Mouse (Mus musculus) ES-Bruce4 (cell line): ENCODE measurements around the gene Slc25a12. TPM values are rescaled to one million over a fixed set of nuclear protein-coding genes. Genes with fewer than 3 reads are reported as not detected.

ENCODE experiments used
- H3K27ac ChIP-seq: 2 replicates; pipeline ENCODE4 v1.5.1; 2012; ENCODE audit warnings: low read length, inconsistent platforms; ENCODE audit not compliant: insufficient read depth
- H3K27me3 ChIP-seq: 2 replicates; pipeline ENCODE4 v1.6.1; 2012; ENCODE audit warnings: mild to moderate bottlenecking, low read length, inconsistent platforms; ENCODE audit not compliant: control insufficient read depth, poor library complexity, insufficient read depth, severe bottlenecking
- H3K36me3 ChIP-seq: 2 replicates; pipeline ENCODE4 v1.6.1; 2012; ENCODE audit warnings: inconsistent platforms, mild to moderate bottlenecking, low read length, moderate library complexity; ENCODE audit not compliant: control insufficient read depth, poor library complexity, insufficient read depth, severe bottlenecking
- H3K4me1 ChIP-seq: one replicate; pipeline ENCODE4 v1.8.1; 2011; ENCODE audit warnings: low read length; ENCODE audit not compliant: control insufficient read depth, insufficient read depth
- H3K4me3 ChIP-seq: 2 replicates; pipeline ENCODE4 v1.5.1; 2011; ENCODE audit warnings: low read depth, mild to moderate bottlenecking, low read length
- H3K9ac ChIP-seq: 2 replicates; pipeline ENCODE4 v1.6.1; 2012; ENCODE audit warnings: low read depth, mild to moderate bottlenecking, inconsistent platforms; ENCODE audit not compliant: poor library complexity, severe bottlenecking
- H3K9me3 ChIP-seq: replicated peaks from 2 replicates; pipeline ENCODE4 v1.6.1; 2012; ENCODE audit warnings: mild to moderate bottlenecking, low read length, inconsistent platforms; ENCODE audit not compliant: control insufficient read depth, poor library complexity, insufficient read depth, severe bottlenecking
- CTCF ChIP-seq: IDR thresholded peaks from one replicate; pipeline ENCODE4 v1.8.1; 2011; ENCODE audit warnings: low read depth, low read length
- EP300 ChIP-seq: IDR thresholded peaks from 2 replicates; pipeline ENCODE4 v1.6.1; 2011; ENCODE audit warnings: low read depth, low read length; ENCODE audit not compliant: insufficient read depth
- POLR2A ChIP-seq: IDR thresholded peaks from one replicate; pipeline ENCODE4 v1.8.1; 2011; ENCODE audit warnings: low read length; ENCODE audit not compliant: insufficient read depth
- polyA plus RNA-seq: library from polyadenylated mRNA; stranded (reverse); fragments of >200 nt; gene quantifications from 2 replicates; pipeline ENCODE4 v1.2.4, GENCODE M21; 2011; ENCODE audit warnings: low read depth; ENCODE audit not compliant: missing spikeins, insufficient read depth, insufficient read length

Slc25a12 gene
- polyA plus RNA-seq, 1 experiment, result 89.2 TPM

DNA sequence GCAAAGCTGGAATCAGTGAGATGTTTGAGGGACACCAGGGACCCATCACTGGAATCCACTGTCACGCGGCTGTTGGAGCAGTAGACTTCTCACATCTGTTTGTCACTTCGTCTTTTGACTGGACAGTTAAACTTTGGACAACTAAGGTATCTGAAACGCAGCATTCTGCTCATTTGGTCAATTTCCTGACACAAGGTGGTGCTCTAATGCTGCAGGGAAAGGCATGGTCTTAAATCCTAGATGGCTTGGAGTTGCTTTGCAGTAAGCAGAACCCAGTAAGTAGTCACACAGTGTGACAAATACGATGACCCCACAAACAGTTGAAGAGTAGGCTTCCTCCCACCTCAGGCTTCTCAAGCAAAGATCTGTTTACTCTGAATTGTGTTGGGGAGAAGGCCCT lies 116.7 kb downstream of the Slc25a12 start:
- TF ChIP-seq EP300, result no peak
- no peak for TF ChIP-seq POLR2A
- TF ChIP-seq CTCF, result no peak
- no peak overlapping the region for H3K9ac ChIP-seq
- H3K27ac ChIP-seq, result no peak overlapping the region
- no peaks in the 10 kb centered on the region for H3K27me3 ChIP-seq
- H3K9me3 ChIP-seq, result no peaks in the 10 kb centered on the region
- no peaks in the 10 kb centered on the region for H3K4me1 ChIP-seq
- H3K4me3 ChIP-seq, result no peak overlapping the region
- H3K36me3 ChIP-seq, result peaks cover 26% of the 10 kb centered on the region

GRCm38 (mm10) chr2:71248071-71248470 lies 119.5 kb downstream of the Slc25a12 start:
- no peak overlapping the region for H3K4me3 ChIP-seq
- H3K36me3 ChIP-seq, result peaks cover 26% of the 10 kb centered on the region
- no peak overlapping the region for H3K9ac ChIP-seq
- H3K27ac ChIP-seq, result no peak overlapping the region
- no peaks in the 10 kb centered on the region for H3K9me3 ChIP-seq
- TF ChIP-seq EP300 (no peak), POLR2A (no peak), CTCF (no peak)
- H3K4me1 ChIP-seq, result no peaks in the 10 kb centered on the region
- no peaks in the 10 kb centered on the region for H3K27me3 ChIP-seq

DNA sequence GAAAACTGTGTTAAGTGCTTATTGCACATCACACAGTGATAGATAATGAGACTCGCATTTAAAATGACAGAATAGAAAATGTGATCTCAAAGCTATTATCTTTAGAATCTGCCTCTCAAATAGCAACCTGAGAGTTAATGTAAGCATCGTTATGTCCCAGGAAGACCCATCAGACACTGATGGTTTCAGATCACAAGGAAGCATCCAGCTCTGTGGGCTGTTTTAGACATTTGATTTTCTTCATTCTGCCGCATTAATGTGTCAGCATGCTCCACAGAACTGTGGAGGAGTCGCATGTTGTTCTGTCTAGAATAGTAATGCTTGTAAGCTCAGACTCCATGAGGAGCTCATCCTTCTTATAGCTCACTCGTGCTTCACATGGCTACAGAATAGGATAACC lies 121.5 kb downstream of the Slc25a12 start:
- no peak for TF ChIP-seq EP300
- TF ChIP-seq CTCF, result no peak
- no peak for TF ChIP-seq POLR2A
- Histone ChIP-seq H3K27ac (no peak overlapping the region), H3K9me3 (no peaks in the 10 kb centered on the region), H3K9ac (no peak overlapping the region), H3K4me3 (no peak overlapping the region), H3K4me1 (no peaks in the 10 kb centered on the region), H3K27me3 (no peaks in the 10 kb centered on the region), H3K36me3 (peaks cover 11% of the 10 kb centered on the region)

- Histone ChIP-seq H3K27me3 (no peaks in the 10 kb centered on the region), H3K9ac (no peak overlapping the region), H3K36me3 (peaks cover 5% of the 10 kb centered on the region), H3K27ac (no peak overlapping the region), H3K9me3 (no peaks in the 10 kb centered on the region), H3K4me3 (no peak overlapping the region), H3K4me1 (no peaks in the 10 kb centered on the region)
- TF ChIP-seq POLR2A, result no peak
- TF ChIP-seq CTCF, result no peak
- TF ChIP-seq EP300, result no peak
These were observed 122.1 kb downstream of the Slc25a12 start for GRCm38 (mm10) chr2:71245416-71245815.

GRCm38 (mm10) chr2:71244807-71245206 lies 122.7 kb downstream of the Slc25a12 start:
- H3K4me3 ChIP-seq, result no peak overlapping the region
- no peak for TF ChIP-seq EP300
- TF ChIP-seq POLR2A, result no peak
- TF ChIP-seq CTCF, result no peak
- H3K4me1 ChIP-seq, result no peaks in the 10 kb centered on the region
- H3K9ac ChIP-seq, result no peak overlapping the region
- H3K27ac ChIP-seq, result no peak overlapping the region
- H3K36me3 ChIP-seq, result peaks cover 5% of the 10 kb centered on the region
- no peaks in the 10 kb centered on the region for H3K9me3 ChIP-seq
- no peaks in the 10 kb centered on the region for H3K27me3 ChIP-seq

DNA sequence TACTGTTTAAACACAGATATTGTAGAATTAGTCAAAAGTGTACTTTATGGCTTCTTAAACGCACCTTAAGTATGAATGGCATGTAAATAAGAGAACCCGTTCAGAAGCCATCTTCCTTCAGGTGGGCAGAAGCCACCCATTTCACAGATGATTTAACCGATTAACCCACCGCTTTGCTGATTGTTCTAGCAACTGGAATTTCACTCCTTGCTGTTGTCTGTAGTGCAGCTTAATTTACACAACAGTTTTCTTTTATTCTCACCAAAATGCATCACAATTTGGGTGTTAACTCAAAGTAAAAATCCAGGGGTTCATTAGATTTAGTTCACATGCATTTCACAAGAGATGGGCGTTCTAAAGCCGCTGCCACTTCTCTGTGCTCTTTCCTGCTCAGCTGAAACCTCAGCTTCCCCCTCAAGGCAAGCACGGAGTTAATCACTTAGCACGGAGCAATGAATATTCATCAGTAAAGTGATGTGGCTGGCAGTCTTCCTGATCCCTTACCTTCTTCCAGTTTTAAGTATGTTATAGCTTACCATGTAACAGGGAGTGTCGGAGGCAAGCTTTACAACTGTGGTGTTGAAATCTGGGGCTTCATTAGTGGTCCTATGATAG lies 124.4 kb downstream of the Slc25a12 start:
- Histone ChIP-seq H3K4me3 (no peak overlapping the region), H3K36me3 (peaks cover 3% of the 10 kb centered on the region; the same call in 1 of the 2 replicates), H3K27ac (no peak overlapping the region), H3K27me3 (no peaks in the 10 kb centered on the region), H3K4me1 (no peaks in the 10 kb centered on the region), H3K9ac (no peak overlapping the region), H3K9me3 (no peaks in the 10 kb centered on the region)
- no peak for TF ChIP-seq POLR2A
- TF ChIP-seq EP300, result no peak
- no peak for TF ChIP-seq CTCF
